Mouse (Mus musculus): ENCODE measurements around the gene Gm21962.
"Not testable (repeated sequence)": the region's sequence is repeated elsewhere in the genome, so short reads cannot be mapped to it uniquely, and the experiment has no call there.

Gene Gm21962

GRCm38 (mm10) chr3:137671224-137671623, at the start of gene Gm21962:
TSS of gene Gm21962 (plus strand) at chr3:137671524.
- not testable (repeated sequence) for DNase-seq (ENCODE audit: low spot score)

GRCm38 (mm10) chr3:137622091-137622490, 49.2 kb upstream of the Gm21962 start:
- no peak for DNase-seq (ENCODE audit: low spot score)

- no peak for DNase-seq (ENCODE audit: low spot score)
Observed at GRCm38 (mm10) chr3:137622895-137623580, 48.3 kb upstream of the Gm21962 start.

DNA sequence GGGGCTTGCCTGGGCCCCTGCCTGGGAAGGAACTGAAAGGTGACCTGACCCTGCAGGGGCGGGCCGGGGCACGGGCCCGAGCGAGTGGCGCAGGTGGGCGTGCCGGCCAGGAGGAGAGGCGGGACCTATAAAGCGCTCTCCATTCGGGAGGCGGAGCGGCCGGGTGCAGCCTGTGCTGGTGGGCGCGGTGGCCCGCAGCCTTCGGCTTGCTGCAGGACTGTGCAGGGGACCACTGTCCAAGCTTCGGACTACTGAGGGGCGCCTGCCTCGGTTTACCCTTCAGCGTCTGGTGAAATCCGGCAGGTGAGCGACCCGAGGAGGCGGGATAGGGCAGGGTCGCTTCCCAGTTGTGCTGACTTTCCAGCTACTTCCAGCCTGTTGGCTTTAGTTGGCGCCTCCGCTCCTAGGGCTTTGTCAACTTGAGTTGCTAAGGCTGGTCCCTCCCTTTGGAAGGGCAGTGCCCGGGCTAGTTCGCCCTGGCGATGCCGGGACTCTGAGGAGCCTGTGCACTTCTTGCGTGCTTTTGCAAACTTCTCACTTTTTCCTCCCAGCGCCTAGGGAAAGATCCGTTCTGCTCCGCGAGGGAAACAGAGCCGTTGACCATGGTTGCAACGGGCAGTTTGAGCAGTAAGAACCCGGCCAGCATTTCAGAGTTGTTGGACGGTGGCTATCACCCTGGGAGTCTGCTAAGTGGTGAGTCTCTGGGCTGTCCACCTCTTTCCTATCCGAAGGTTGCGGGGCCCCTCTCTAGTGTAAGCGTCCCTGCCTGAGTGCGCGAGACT, 47.6 kb upstream of the Gm21962 start:
- peak; percentile 2 for DNase-seq (ENCODE audit: low spot score)

- no peak for DNase-seq (ENCODE audit: low spot score)
Observed at GRCm38 (mm10) chr3:137625054-137625453, 46.3 kb upstream of the Gm21962 start.

GRCm38 (mm10) chr3:137633726-137634125, 37.6 kb upstream of the Gm21962 start:
- DNase-seq (ENCODE audit: low spot score) = no peak

DNA sequence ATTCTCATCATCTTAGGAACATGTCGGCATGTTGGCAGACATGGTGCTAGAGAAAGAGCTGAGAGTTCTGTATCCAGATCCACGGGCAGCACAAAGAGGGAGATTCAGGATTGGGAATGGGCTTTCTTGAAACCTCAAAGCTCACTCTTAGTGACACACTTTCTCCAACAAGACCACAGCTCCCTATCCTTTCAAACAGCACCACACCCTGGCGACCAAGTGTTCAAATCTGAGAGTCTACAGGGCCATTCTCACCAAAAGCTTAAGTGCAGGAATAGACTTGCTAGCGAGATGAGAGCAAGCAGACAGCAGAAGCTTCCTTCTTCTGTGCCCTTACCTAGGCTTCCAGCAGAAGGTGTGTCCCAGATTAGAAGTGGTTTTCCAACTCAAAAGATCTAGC, 34.8 kb upstream of the Gm21962 start:
- no peak for DNase-seq (ENCODE audit: low spot score)

DNA sequence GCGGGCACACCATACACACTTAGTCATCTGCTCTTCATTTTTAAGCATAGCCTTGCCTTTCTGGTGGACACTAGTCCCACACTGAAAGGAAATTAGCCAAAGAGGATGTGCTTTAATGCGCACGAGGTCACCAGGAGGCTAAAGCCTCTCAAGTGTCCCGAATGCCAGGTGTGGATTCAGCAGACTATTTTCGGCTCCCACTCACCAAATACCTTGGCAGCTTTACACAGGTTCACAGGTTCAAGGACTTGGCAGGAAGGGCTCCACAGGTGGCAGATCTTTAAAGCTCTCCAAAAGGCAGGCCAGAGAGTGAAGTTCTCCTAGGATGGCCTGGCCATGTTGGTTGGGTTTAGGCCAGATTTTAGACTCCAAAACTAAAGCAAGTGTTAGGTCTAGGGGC, 30.1 kb upstream of the Gm21962 start:
- no peak for DNase-seq (ENCODE audit: low spot score)

GRCm38 (mm10) chr3:137642137-137642536, 29.2 kb upstream of the Gm21962 start:
- DNase-seq (ENCODE audit: low spot score) = no peak

GRCm38 (mm10) chr3:137642568-137642967, 28.8 kb upstream of the Gm21962 start:
- DNase-seq (ENCODE audit: low spot score) = no peak

DNA sequence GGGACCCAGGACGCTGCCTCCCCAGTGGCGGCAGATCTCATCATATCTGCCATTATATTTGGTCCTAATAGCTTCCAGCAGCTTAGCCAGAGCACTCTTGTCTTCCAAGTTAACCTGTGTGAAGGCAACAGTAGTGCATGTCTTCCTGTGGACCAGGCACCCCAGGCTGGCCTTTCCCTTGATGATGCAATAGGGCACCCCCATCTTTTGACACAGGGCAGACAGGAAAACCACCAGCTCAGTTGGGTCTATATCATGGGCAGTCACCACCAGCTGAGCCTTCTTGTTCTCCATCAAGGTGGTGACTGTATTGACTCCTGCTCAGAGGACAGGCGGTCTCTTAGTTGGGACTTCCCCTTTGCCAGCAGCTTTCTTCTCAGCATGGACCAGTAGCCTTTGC, 27.2 kb upstream of the Gm21962 start:
- DNase-seq (ENCODE audit: low spot score) = no peak

- DNase-seq (ENCODE audit: low spot score) = no peak
Observed at GRCm38 (mm10) chr3:137644947-137645346, 26.4 kb upstream of the Gm21962 start.

DNA sequence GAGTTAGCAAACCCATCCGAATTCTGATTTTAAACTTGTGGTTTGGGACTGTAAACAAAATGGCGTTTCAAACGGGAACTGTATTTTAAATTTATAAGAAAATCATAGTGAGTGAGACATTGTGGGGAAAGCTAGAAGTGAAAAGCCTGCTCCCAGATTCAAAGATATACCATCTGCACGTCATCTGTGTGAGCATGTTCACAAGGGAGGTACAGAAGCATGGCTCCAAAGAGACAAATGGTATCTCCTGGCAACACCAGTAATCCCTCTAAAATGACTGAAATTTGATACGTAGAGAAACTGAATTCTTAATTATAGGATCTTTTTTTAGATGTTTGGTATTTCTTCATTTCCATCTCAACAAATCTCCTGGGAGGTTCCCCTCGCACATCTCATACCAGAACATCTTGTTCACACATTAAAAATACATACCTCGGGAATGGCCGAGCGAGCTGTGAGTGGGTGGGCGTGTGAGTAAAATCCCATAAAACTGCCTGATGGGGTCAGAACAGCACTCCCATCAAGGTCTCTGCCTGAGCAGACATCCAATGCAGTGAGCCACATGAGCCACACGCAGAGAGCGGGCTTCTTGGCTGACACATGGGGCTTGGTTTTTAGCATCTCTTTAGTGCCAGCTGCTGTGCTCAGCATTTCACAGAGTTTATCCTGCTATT, 23.8 kb upstream of the Gm21962 start:
- no peak for DNase-seq (ENCODE audit: low spot score)

DNA sequence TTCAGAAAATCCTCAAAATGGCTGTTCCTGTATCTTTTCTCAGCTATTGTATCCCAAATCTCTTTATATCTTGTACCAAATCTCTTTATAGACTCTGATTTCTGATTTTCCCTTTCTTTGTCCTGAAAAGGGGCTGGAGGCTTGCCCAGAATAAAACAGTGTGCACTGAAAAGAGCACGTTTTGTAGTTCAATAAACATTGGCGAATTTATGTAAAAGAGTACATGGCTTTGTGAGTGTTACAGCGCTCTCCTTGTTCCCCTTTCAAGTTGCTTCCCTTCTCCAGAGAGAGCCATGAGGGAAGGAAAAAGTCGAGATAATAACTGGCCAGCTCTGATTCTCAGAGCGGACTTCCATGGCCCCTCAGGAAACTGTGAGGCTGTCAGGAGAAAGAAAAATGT, 22.2 kb upstream of the Gm21962 start:
- no peak for DNase-seq (ENCODE audit: low spot score)

DNA sequence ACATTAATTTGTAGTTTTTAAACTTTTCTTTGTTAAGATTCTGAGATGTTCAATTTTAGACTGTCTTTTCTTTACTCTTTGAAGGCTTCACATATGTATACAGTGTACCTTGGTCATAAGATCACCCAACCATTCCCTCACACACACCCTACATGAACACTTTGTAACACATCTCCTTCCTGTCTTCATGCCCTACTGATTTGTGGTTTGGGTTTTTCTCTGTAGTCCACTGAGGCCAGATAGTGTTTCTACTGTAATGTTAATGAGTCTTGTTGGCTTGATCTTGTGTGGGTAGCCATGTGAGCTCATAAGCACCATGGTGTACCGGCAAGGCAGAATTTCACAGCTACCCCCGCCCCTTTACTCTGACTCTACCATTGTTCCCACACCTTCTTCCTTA, 18.5 kb upstream of the Gm21962 start:
- DNase-seq (ENCODE audit: low spot score) = no peak

GRCm38 (mm10) chr3:137680923-137681322, 9.6 kb downstream of the Gm21962 start:
- DNase-seq (ENCODE audit: low spot score) = no peak

GRCm38 (mm10) chr3:137682911-137683806, 11.8 kb downstream of the Gm21962 start:
- DNase-seq (ENCODE audit: low spot score) = no peak

- DNase-seq (ENCODE audit: low spot score) = no peak
Observed at GRCm38 (mm10) chr3:137683807-137684403, 12.6 kb downstream of the Gm21962 start.

GRCm38 (mm10) chr3:137686932-137687331, 15.6 kb downstream of the Gm21962 start:
- DNase-seq (ENCODE audit: low spot score) = no peak

DNA sequence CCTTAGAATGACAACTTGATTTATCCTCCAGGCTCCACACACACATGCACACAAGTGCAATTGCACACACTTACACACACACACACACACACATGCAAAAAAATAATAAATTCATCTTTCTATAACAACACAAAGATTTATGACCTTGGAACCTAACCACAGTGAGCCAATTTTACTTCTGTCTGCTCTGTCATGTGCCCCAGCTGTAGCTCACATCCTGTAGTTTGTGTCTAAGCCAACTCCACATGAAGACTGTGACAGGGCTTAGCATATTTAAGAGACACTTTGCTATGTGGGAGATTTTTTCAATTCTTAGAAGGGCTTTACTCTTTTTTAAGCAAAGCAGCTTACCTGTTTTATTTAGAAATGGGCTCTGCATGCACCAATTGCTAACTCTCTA, 20.2 kb downstream of the Gm21962 start:
- no peak for DNase-seq (ENCODE audit: low spot score)

- no peak for DNase-seq (ENCODE audit: low spot score)
Observed at GRCm38 (mm10) chr3:137715946-137716345, 44.6 kb downstream of the Gm21962 start.
